Mouse (Mus musculus) kidney, postnatal 0 days (tissue): Measurements from ENCODE around the gene Cenpv. TPM values are rescaled to one million over a fixed set of nuclear protein-coding genes. Genes with fewer than 3 reads are reported as not detected.
"Not testable (repeated sequence)": the region's sequence is repeated elsewhere in the genome, so short reads cannot be mapped to it uniquely, and the experiment has no call there.

ENCODE experiments used
- ATAC-seq: fragments of 200-750 bp; cut with Nextera tagmentation; replicated peaks from 2 replicates; pipeline ENCODE4 v1.8.0; 2017; ENCODE audit warnings: low read depth, moderate number of reproducible peaks, moderate TSS enrichment, moderate library complexity; ENCODE audit not compliant: low FRiP score
- DNase-seq: peaks from one replicate; pipeline ENCODE4 v3.0.0-alpha.2; 2016; ENCODE audit warnings: low spot score
- H3K27ac ChIP-seq: fragments of 300-500 bp; sonication (generic); 2 replicates; pipeline ENCODE4 v1.5.1; 2014; ENCODE audit warnings: mild to moderate bottlenecking
- H3K27me3 ChIP-seq: fragments of 300-500 bp; sonication (generic); 2 replicates; pipeline ENCODE4 v1.6.1; 2014; ENCODE audit warnings: low read length, mixed read lengths; ENCODE audit not compliant: insufficient read depth
- H3K36me3 ChIP-seq: fragments of 300-500 bp; sonication (generic); 2 replicates; pipeline ENCODE4 v1.6.1; 2014; ENCODE audit warnings: low read length, mixed read lengths; ENCODE audit not compliant: insufficient read depth
- H3K4me1 ChIP-seq: fragments of 300-500 bp; sonication (generic); replicated peaks from 2 replicates; pipeline ENCODE4 v1.6.1; 2014; ENCODE audit warnings: antibody characterized with exemption, low read length, mixed read lengths; ENCODE audit not compliant: insufficient read depth
- H3K4me2 ChIP-seq: fragments of 300-500 bp; sonication (generic); 2 replicates; pipeline ENCODE4 v1.6.1; 2014; ENCODE audit warnings: mild to moderate bottlenecking, low read length, moderate library complexity, mixed read lengths
- H3K4me3 ChIP-seq: fragments of 300-500 bp; sonication (generic); replicated peaks from 2 replicates; pipeline ENCODE4 v1.5.1; 2014; ENCODE audit warnings: low read depth, low read length
- H3K9ac ChIP-seq: fragments of 300-500 bp; sonication (generic); 2 replicates; pipeline ENCODE4 v1.6.1; 2014; ENCODE audit warnings: low read depth, low read length
- H3K9me3 ChIP-seq: fragments of 300-500 bp; sonication (generic); replicated peaks from 2 replicates; pipeline ENCODE4 v1.6.1; 2016; ENCODE audit warnings: low read length, inconsistent platforms, mixed read lengths
- CTCF ChIP-seq: IDR thresholded peaks from 2 replicates; pipeline ENCODE4 v1.5.1; 2016; ENCODE audit warnings: antibody characterized with exemption, low read depth, mild to moderate bottlenecking, moderate library complexity
- WGBS: fragments of 180-500 bp; shearing (Covaris S2); extraction: QIAGEN DNeasy Blood & Tissue Kit; methylation state at CpG from one replicate; pipeline ENCODE4 v1.1.7; 2014; 5-methylcytosine and 5-hydroxymethylcytosine counted together
- polyA plus RNA-seq: library from polyadenylated mRNA; unstranded; fragments of >200 nt; fragmentation: Nextera tagmentation; extraction: Ambion mirVana; gene quantifications from 2 replicates; pipeline ENCODE4 v1.2.1, GENCODE M21; 2015

Gene Cenpv
- polyA plus RNA-seq, 1 experiment from 2014 or later, result 17.6 TPM

- DNase-seq (no peak), ATAC-seq (no peak)
- Histone ChIP-seq H3K27ac (no peak overlapping the region), H3K27me3 (no peaks in the 10 kb centered on the region), H3K4me2 (no peak overlapping the region), H3K9me3 (no peaks in the 10 kb centered on the region), H3K4me3 (no peak overlapping the region), H3K4me1 (no peaks in the 10 kb centered on the region), H3K36me3 (no peaks in the 10 kb centered on the region), H3K9ac (no peak overlapping the region)
- no peak for TF ChIP-seq CTCF
- 84% methylated on average over 8 of the region's 8 CpGs for WGBS
These were observed 26.5 kb downstream of the Cenpv start for GRCm38 (mm10) chr11:62512529-62513080.

- Histone ChIP-seq H3K9me3 (no peaks in the 10 kb centered on the region), H3K4me1 (no peaks in the 10 kb centered on the region), H3K36me3 (no peaks in the 10 kb centered on the region), H3K9ac (no peak overlapping the region), H3K27ac (no peak overlapping the region), H3K4me3 (no peak overlapping the region), H3K4me2 (no peak overlapping the region), H3K27me3 (no peaks in the 10 kb centered on the region)
- TF ChIP-seq CTCF, result no peak
- no peak for ATAC-seq
- no peak for DNase-seq
- WGBS, result 90% methylated on average over 13 of the region's 13 CpGs
These were observed 27.4 kb downstream of the Cenpv start for GRCm38 (mm10) chr11:62511444-62512202.

- ATAC-seq, result no peak
- H3K36me3 ChIP-seq, result no peaks in the 10 kb centered on the region
- no peak for TF ChIP-seq CTCF
These were observed 28.1 kb downstream of the Cenpv start for GRCm38 (mm10) chr11:62510956-62511355.

GRCm38 (mm10) chr11:62509571-62509970, 29.5 kb downstream of the Cenpv start:
- Histone ChIP-seq H3K4me1 (no peaks in the 10 kb centered on the region), H3K36me3 (no peaks in the 10 kb centered on the region), H3K9ac (no peak overlapping the region), H3K27ac (no peak overlapping the region), H3K9me3 (no peaks in the 10 kb centered on the region), H3K4me3 (no peak overlapping the region), H3K27me3 (no peaks in the 10 kb centered on the region), H3K4me2 (no peak overlapping the region)
- TF ChIP-seq CTCF, result no peak
- DNase-seq (no peak), ATAC-seq (no peak)
- WGBS, result 47% methylated on average over 3 of the region's 3 CpGs

More at GRCm38 (mm10) chr11:62510956-62511355, 28.1 kb downstream of the Cenpv start:
- Histone ChIP-seq H3K9ac (no peak overlapping the region), H3K4me3 (no peak overlapping the region), H3K4me2 (no peak overlapping the region), H3K27ac (no peak overlapping the region), H3K4me1 (no peaks in the 10 kb centered on the region), H3K27me3 (no peaks in the 10 kb centered on the region), H3K9me3 (no peaks in the 10 kb centered on the region)
- 85% methylated on average over 5 of the region's 5 CpGs for WGBS
- no peak for DNase-seq

GRCm38 (mm10) chr11:62508816-62509215, 30.2 kb downstream of the Cenpv start:
- not testable (repeated sequence) for H3K9me3 ChIP-seq, H3K4me2 ChIP-seq, H3K4me1 ChIP-seq, ATAC-seq, H3K27ac ChIP-seq, DNase-seq, H3K4me3 ChIP-seq, H3K9ac ChIP-seq, H3K27me3 ChIP-seq, H3K36me3 ChIP-seq
- WGBS, result 92% methylated on average over 5 of the region's 5 CpGs

- not testable (repeated sequence) for H3K4me1 ChIP-seq
These were observed 30.7 kb downstream of the Cenpv start for GRCm38 (mm10) chr11:62508365-62508764.

GRCm38 (mm10) chr11:62507683-62508082, 31.4 kb downstream of the Cenpv start:
- Histone ChIP-seq H3K36me3 (no peaks in the 10 kb centered on the region), H3K27ac (no peak overlapping the region), H3K4me3 (no peak overlapping the region), H3K9ac (no peak overlapping the region), H3K4me2 (no peak overlapping the region), H3K27me3 (no peaks in the 10 kb centered on the region), H3K9me3 (no peaks in the 10 kb centered on the region), H3K4me1 (no peaks in the 10 kb centered on the region)
- ATAC-seq, result no peak
- no peak for TF ChIP-seq CTCF
- DNase-seq, result no peak
- 81% methylated on average over 4 of the region's 4 CpGs for WGBS

More at GRCm38 (mm10) chr11:62508365-62508764, 30.7 kb downstream of the Cenpv start:
- not testable (repeated sequence) for H3K9ac ChIP-seq, H3K4me3 ChIP-seq, H3K9me3 ChIP-seq, H3K27ac ChIP-seq, H3K4me2 ChIP-seq, H3K27me3 ChIP-seq, DNase-seq, ATAC-seq, H3K36me3 ChIP-seq
- 95% methylated on average over 12 of the region's 13 CpGs for WGBS
